Mouse (Mus musculus) megakaryocyte, embryonic 14.5 days (primary cell): ENCODE measurements around the gene Fgfr2.

Experiments
- FLI1 ChIP-seq: IDR thresholded peaks from 2 replicates; pipeline ENCODE4 v1.6.1; 2012; ENCODE audit warnings: low read length, inconsistent platforms, mixed read lengths
- GATA1 ChIP-seq: IDR thresholded peaks from 3 replicates; pipeline ENCODE4 v1.6.1; 2012; ENCODE audit warnings: mixed read lengths, low read length, inconsistent platforms, borderline replicate concordance

- no peak for TF ChIP-seq GATA1
- TF ChIP-seq FLI1: no peak
These were observed 2140.3 kb downstream of the Fgfr2 start for GRCm38 (mm10) chr7:130982881-130983280.
